Mouse (Mus musculus): Measurements from ENCODE around the gene Pltp.

The Pltp gene

DNA sequence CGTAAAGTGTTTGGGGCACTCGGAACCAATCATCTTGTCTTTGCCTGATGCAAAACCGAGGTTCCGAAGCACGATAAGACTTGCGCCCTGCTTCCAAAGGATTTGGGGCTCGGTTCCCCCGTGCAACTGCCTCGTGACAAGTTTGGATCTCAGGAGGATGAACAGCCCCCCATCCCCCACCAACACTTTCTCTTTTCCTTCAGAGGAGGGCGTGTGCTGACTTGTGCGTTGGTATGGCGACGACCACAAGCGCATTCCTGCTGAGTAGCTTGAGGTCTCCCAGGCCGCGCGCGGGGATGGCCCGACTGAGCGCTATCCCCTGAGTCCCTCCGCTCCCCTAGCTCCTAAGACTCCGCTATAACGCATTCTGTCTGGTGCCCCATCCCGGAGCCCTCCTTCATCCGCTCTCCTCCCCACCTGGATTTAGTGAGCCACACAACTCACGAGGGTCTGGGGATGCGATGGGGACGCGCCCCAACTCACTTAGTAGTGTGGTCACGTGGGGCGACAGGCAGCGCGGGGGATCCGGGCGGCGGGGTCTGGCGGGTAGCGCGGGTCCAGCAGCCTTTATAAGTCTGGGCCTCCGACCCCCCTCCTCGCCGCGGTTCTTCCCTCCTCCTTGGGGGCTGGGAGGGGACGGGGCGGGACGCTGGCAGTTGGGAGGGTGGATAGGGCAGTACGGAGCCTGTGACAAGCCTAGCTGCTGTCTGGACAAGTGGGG, at the start of gene Pltp:
Gene Pltp (minus strand): TSS at position 611 of the 721 bp plus-strand sequence.
- peak; percentile 48 for DNase-seq

GRCm38 (mm10) chr2:164906071-164906470, 48.6 kb upstream of the Pltp start:
- no peak for DNase-seq

DNA sequence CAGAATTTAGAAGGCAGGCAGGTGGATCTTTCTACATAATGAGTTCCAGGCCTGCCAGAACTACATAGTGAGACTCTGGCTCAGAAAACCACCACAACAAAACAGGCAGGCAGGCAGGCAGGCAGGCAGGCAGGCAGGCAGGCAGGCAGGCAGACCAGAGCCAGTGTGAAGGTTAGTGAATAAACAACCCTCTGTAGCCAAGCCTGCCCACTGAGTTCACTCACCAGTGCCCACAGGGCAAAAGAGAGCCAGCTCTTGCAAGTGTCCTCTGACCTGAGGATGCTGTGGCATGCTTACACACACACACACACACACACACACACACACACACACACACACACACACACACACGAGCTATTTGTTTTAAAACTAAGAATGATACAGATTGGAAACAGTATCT, 46.0 kb upstream of the Pltp start:
- no peak for DNase-seq

GRCm38 (mm10) chr2:164901380-164901779, 43.9 kb upstream of the Pltp start:
- peak; percentile 70 for DNase-seq

- no peak for DNase-seq
Observed at GRCm38 (mm10) chr2:164899723-164900459, 42.4 kb upstream of the Pltp start.

DNA sequence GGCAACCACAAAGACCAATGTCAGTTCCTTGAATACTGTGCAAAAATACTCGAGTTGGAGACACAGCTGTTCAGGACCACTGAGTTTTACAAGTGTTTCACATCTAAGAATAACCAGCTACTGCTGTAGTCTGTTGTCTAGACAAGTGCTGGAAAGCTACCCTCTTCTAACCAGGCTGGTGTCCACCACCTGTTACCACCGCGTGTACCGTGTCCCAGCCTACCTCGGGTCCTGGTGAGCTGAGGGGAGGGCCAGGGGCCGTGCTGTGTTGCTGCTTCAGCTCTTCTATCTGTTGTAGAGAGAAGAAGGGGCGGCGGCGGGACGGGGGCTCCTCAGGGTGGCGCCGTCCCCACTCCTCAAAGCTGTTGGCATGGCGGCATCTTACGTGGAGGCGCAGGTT, 41.5 kb upstream of the Pltp start:
- DNase-seq = no peak

- no peak for DNase-seq
Observed at GRCm38 (mm10) chr2:164898008-164898407, 40.5 kb upstream of the Pltp start.

GRCm38 (mm10) chr2:164895885-164896284, 38.4 kb upstream of the Pltp start:
- no peak for DNase-seq

DNA sequence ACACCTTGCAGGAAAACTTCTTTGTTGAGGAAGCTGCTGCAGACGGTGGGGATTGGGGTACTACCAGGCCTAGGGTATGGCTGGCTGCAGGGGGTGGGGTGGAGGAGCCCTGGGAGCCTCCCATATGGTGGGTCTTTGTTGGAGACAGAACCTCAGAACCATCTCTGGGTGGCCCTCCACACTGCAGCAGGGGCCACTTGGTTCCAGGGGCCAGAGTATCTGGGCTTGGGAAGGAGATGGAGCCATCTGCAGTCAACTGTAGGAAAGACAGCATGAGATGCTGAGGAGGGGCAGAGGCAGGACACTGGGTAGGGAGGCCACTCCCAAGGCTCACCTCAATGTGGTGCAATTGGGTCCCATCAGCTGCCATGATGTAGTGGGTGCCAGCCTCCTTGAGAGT, 37.1 kb upstream of the Pltp start:
- DNase-seq = no peak

GRCm38 (mm10) chr2:164894048-164894447, 36.5 kb upstream of the Pltp start:
- no peak for DNase-seq

- peak; percentile 74 for DNase-seq
Observed at GRCm38 (mm10) chr2:164892696-164893216, 35.2 kb upstream of the Pltp start.

DNA sequence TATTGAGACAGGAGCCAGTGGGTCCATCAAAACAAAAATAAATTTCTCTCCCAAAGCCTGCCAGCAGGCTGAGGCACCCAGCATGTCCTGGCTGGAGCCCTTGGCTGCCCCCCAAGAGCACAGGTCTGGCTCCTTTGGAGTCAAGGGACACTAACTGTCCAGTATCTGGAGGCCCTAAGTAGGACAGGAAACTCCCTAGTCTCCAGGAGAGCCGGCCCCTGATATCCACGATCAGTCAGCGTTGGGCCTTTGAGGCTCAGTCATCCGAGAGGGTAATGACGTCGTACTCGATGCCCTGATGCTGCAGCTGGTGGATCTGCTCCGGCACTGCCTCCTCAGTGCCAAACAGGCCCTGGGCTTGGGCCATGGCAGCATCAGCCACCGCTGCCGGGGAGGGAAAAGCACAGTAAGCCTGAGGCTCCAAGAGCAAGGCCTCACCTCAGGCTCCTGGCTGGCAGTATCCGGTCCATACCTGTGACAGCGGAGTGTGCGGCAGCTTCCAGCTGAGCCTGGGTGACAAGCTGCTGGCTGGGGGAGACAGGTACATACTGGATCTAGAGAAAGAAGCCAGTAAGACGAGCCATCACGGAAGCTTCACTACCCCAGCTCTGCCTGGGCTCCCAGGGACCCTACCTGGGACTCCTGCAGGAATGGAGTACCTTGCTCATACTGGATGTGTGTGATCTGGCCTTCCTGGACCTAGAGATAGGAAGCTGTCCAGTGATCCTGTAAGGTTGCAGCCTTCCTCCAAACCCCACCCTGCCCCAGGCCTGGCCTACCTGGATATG, 34.6 kb upstream of the Pltp start:
- peak; percentile 80 for DNase-seq

DNA sequence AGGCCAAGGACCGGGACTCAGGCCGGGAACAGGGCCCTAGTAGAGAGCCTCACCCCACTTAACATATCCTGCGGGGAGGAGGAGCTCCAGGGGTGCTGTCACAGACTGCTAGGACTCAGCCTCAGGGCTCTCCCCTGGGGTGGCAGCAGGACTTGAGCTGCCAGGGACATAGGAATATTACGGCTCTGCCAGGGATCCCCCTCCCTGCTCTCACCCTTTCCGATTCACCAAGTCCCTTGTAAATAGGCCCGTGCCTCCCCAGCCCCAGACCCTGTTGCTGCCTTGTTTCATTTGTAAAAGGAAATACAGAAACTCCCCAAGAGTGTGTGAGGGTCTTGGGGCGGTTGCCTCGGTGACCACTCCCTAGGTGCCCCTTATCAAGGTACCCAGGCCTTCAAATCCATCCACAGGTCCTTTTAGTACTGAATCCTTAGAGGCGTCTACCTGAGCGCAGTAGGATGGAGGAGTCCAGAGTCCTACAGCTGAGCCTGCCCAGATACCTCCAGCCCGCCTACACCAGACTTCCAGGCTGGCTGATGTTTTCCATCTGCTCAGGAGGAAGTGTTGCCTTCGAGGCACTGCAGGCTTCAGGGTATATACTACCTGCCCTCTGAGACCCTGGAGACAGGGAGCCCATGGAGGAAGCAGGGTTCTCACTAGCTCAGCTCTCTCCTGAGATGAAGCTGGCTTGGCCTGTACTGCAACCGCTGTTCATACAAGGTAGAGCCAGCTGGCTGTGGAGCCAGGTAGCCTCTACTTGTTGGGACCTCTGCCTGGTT, 33.7 kb upstream of the Pltp start:
- peak; percentile 48 for DNase-seq

DNA sequence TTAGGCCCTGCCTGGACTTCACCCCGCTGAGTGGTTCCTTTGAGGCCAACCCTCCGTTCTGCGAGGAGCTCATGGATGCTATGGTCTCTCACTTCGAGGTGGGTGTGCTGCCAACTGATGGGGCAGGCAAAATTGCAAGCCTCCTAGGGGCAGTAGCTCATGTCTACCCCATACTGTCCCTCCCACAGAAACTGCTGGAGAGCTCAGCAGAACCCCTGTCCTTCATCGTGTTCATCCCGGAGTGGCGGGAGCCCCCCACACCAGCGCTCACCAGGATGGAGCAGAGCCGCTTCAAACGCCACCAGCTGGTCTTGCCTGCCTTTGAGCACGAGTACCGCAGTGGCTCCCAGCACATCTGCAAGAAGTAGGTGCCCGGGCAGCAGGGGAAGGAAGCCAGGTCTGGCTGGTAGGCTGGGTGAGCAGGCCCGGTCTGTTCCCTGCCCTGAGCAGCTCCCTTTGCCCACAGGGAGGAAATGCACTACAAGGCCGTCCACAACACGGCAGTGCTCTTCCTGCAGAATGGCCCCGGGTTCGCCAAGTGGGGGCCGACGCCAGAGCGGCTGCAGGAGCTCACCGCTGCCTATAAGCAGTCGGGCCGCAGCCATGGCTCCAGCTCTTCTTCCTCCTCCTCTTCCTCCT, 33.0 kb upstream of the Pltp start:
- DNase-seq = peak; percentile 48

DNA sequence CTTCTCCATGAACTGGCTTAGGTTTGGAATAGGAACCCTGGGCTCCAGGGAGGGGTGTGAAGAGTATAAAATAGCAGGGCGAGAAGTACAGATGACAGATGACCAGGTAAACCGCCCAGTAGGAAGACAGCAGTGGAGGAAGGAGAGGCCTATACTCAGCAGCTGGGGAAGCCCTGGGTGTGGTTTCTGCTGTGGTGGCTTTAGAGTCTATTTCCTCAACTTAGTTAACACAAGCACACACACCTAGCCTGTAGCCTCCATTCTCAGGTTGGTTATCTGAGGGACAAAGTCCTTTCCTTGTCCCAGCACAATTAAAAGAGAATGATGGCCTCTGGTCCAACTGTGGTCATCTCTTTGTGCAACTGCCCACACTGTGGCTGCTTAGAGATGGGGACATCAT, 32.4 kb upstream of the Pltp start:
- no peak for DNase-seq

GRCm38 (mm10) chr2:164888996-164889395, 31.5 kb upstream of the Pltp start:
- DNase-seq = peak; percentile 56

GRCm38 (mm10) chr2:164886617-164887016, 29.1 kb upstream of the Pltp start:
- DNase-seq = peak; percentile 20

- peak; percentile 80 for DNase-seq
Observed at GRCm38 (mm10) chr2:164885788-164886187, 28.3 kb upstream of the Pltp start.

GRCm38 (mm10) chr2:164882619-164883018, 25.1 kb upstream of the Pltp start:
- DNase-seq = peak; percentile 51

DNA sequence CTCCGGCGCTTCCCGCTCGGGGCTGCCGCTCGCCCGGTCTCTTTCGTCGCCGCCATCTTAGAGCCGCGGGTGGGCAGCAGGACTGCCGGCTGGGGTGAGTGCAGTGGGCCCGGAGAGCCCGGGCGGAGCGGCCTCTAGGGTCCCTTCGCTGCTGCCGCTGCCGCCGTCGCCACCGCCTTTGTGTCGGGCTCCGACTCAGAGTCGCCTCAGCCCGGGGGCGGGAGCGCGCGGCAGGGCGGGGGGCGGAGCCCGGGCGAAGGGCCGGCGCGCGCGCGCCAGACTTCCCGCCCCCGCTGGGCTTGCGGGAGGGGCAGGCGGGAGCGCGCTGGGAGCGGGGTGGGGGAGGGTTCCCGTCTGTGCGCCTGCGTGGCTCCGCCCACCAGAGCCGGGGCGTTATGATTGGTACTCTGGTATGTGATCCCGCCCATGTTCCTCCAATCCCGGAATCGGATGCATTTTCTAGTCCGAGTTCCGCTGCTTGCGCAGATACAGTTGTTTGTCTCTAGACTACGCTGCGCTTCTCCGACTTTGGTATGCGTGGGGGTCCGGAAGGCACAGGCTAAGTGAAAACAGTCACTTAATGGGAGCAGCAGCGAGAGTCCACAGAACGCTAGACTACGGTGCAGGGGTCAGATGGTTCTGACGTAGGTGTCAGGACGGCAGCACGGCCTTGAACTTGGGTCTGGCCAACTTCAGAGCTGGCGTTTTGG, 22.2 kb upstream of the Pltp start:
- peak; percentile 95 for DNase-seq

DNA sequence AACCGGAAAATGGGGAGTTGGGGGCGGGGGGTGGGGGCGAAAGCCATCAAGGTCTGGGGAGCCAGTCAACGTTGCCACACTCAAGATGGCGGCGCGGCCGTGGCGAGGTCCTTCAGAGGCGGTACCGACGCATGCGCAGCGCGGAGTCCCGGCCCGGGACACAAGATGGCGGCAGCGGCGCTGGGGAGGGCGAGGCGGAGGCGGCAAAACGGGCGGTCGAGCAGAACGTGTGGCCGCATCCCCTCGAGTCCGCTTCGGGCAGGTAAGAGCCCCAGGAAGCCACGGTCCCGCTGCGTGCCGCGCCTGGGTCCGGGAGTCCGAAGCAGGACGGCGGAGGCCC, 21.7 kb upstream of the Pltp start, which contains the start of gene Pcif1:
Gene Pcif1 (plus strand): TSS at position 77 of the 340 bp plus-strand sequence.
- DNase-seq = peak; percentile 93
